Mouse (Mus musculus) urinary bladder, postnatal 14 days (tissue): ENCODE results near the gene Helz.

Source experiments
- DNase-seq: peaks from one replicate; pipeline ENCODE4 v3.0.0; 2021; ENCODE audit warnings: low spot score

Helz gene

GRCm38 (mm10) chr11:107724603-107725002 is 176.9 kb downstream of the Helz start:
- no peak for DNase-seq

GRCm38 (mm10) chr11:107728073-107728863 is 180.5 kb downstream of the Helz start:
- DNase-seq: no peak

DNA sequence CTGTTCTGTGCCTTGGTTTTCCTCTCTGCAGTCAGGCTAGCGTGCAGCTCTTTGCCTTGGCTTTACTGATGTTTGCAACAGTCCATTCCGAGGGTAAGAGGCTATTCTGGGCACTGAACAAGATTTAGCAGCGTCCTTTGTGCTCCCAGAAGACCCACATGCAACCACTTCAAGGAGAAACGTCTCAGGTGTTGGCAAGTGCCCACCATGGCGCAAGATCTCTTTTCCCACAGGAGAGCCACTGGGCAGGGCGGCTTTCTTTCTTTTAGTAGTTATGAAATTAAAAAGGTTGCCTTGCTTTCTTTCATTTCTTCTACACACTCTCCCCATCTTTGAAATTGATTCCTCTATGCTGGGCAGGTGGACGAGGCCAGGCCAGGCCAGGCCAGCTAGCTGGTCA is 181.4 kb downstream of the Helz start:
- DNase-seq: no peak

GRCm38 (mm10) chr11:107730940-107731339 is 183.2 kb downstream of the Helz start:
- no peak for DNase-seq

DNA sequence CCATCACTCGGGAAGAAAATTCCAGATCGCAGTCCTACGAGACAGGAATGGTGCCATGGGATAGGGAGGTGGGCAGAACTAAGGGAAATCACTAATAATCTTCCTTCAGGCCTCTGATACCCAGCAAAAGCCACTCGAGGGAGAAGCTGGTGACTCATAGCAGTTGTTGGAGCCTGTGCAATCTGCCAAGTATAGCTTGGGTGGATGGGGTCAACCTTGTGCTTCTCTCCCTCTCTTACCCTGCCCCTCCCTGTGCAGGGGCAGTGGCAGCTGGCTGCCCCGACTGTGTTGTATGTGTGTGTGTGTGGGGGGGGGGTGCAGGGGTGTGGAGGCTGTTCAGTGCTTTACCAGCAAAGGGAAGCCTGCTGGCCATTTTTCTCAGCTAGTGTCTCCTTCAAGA is 183.8 kb downstream of the Helz start:
- DNase-seq: no peak

DNA sequence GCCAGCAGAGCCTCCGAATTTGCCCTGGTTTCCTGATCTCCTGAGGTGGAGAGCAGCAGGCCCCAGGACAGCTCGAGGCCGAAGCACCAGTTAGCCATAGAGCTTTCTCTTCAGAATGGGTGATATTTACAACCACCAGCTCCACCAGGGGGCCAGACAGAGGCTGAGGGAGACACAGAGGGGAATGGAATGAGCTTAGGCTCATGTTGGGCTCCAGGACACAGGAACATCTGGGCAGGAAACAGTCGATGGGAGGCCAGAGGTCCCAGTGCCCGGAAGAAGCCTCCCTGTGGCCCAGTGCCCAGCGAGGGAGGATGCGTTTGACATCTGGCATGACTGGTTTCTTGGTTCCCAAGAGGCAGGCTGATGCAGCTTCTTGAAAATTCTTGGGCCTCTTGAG is 186.4 kb downstream of the Helz start:
- DNase-seq: no peak

DNA sequence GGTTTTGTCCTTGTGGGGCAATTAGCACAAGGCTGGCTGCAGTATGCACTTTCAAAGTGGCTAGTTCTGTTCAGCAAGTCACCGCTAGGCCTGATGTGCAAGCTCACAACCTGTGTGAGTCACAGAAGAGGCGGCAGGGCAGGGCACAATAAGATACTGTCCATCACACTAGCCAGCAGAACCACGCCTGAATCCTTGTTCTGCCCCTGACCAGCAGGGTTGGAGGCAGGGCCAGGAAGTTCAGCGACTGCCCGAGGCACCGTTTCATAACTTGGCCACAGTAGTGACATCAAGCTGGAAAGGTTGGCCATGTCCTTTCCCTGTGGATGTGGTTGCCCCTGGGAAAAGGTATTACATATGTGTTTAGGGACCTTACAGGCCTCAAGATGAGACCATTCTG is 190.2 kb downstream of the Helz start:
- DNase-seq: no peak

DNA sequence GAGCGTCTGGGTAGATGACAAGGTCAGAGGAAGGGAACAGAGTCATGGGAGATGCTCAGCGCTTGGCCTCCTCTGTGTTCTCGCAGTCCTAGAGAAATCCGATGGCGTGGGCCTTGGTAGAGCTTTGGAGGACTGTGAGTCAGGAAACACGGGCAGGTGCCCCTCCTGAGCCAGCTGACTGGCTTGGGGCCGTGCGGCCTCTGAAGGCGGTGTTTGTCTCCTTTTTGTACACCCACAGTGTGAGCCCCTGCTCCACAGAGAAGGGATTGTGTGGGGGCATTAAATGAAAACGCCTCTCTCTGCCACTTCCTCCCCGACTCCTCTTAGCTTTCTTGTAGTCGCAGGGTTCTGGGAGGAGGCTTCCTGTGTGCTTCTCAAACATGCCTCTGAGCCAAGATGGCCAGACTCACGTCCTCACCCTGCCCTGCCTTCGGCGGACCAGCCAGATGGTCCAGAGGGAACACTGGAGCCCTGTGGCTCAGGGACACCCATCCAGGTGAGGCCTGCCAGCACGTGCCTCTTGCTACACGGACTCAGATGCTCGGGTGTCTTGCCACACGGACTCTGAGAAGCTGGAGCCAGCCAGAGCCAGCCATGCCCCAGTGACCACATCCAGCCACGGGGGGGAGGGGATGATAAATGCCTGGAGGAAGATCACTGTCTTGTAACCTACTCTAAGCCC is 190.8 kb downstream of the Helz start:
- DNase-seq: no peak

GRCm38 (mm10) chr11:107743100-107743499 is 195.4 kb downstream of the Helz start:
- no peak for DNase-seq
